Mouse (Mus musculus): ENCODE measurements around the gene Csdc2.
A peak's percentile ranks its signal among the peaks of the same experiment; 100 is the strongest.

Csdc2 gene

GRCm38 (mm10) chr15:81990549-81990948 lies 54.0 kb downstream of the Csdc2 start:
- DNase-seq (ENCODE audit: low spot score in 2 of 2), result peak; percentile 20 to 28

- no peak for DNase-seq (ENCODE audit: low spot score in 2 of 2)
Measured at GRCm38 (mm10) chr15:81993992-81994391, 57.4 kb downstream of the Csdc2 start.

Measured in heart, adult 9 months (tissue).